Mouse (Mus musculus): ENCODE measurements around the gene Rmdn2. TPM values are rescaled to one million over a fixed set of nuclear protein-coding genes. Genes with fewer than 3 reads are reported as not detected.
A peak's percentile ranks its signal among the peaks of the same experiment; 100 is the strongest.

Rmdn2 gene
- polyA plus RNA-seq, 1 experiment from 2014 or later: 7.0 TPM

DNA sequence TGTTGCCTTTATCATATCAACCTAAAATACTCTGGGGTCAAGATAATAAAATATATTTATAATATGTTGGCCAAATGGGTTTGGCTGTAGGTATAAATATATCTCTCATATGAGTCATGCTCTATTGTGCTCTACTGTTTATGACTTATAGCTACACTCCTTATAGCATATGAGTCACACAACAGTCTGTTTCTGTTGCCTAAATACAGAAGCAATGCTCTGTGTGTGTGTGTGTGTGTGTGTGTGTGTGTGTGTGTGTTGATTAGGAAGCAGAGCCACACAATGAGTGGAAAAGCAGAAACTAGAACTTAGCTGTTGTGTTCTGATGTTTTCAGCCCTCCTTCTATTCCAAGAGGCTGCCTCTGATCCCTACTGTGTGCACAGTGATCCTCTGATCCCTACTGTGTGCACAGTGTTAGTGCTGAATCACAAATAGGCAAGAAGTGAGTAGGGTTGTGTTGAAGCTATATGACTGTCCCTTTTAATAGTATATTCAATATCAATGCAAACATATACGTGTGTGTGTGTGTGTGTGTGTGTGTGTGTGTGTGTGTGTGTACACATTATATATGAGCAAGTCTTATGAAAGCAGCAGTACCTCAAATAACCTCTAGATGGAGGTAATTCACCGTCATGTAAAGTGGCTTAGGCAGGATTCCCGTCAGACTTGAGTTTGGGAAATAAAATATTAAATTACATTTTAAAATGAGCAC, 51.9 kb downstream of the Rmdn2 start:
- H3K27me3 ChIP-seq (replicated peaks; ENCODE audit: low read depth, poor library complexity, severe bottlenecking): no peaks in the 10 kb centered on the region
- 21% methylated on average over 3 of the region's 3 CpGs for WGBS
- no peak overlapping the region for H3K27ac ChIP-seq (replicated peaks)
- no peaks in the 10 kb centered on the region for H3K4me1 ChIP-seq
- no peaks in the 10 kb centered on the region for H3K9me3 ChIP-seq
- H3K4me3 ChIP-seq: no peak overlapping the region
- no peaks in the 10 kb centered on the region for H3K36me3 ChIP-seq (replicated peaks)
- no peak for DNase-seq (ENCODE audit: low spot score)

DNA sequence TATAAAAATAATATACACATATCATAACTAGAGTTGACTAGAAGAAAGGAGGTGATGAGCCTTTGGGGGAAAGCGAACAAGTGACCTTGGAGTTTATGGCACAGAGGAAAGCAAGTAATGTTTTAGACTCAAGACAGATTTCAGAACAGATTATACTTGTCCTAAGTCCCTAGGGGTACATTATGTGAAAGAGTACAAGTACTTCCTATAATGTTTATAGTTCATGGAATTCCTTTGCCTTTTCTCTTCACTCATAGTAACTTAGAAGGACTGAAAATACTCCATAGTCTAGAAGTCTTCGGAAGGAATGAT, 52.4 kb downstream of the Rmdn2 start:
- H3K27ac ChIP-seq (replicated peaks): no peak overlapping the region
- 91% methylated on average over 2 of the region's 2 CpGs for WGBS
- H3K4me3 ChIP-seq: no peak overlapping the region
- no peaks in the 10 kb centered on the region for H3K27me3 ChIP-seq (replicated peaks; ENCODE audit: low read depth, poor library complexity, severe bottlenecking)
- no peak for DNase-seq (ENCODE audit: low spot score)
- no peaks in the 10 kb centered on the region for H3K9me3 ChIP-seq
- no peaks in the 10 kb centered on the region for H3K36me3 ChIP-seq (replicated peaks)
- H3K4me1 ChIP-seq: no peaks in the 10 kb centered on the region

DNA sequence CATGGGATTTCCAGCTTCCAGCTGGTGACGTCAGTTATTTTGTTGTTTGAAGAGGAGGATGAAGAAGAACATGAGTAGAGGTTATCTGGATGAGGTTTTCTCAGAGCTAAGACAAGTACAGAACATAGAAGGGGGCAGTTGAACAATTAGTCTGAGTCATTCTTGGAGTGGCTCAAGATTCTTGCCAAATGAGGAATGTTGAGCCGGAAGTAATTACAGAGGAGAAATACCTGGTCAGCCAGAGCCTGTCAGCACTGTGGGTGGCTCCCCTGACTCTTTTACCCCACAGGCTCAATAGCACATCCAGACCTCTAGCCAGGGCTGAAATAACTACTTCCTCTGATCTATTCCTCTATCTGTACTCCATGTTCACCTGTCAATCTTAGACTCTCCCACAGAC, 59.2 kb downstream of the Rmdn2 start:
- Histone ChIP-seq H3K9me3 (no peaks in the 10 kb centered on the region), H3K27ac (replicated peaks) (no peak overlapping the region), H3K36me3 (replicated peaks) (no peaks in the 10 kb centered on the region), H3K4me1 (peaks cover 6% of the 10 kb centered on the region; the same call in 1 of the 2 replicates), H3K27me3 (replicated peaks; ENCODE audit: low read depth, poor library complexity, severe bottlenecking) (no peaks in the 10 kb centered on the region), H3K4me3 (no peak overlapping the region)
- no peak for DNase-seq (ENCODE audit: low spot score)
- 52% methylated on average over 2 of the region's 2 CpGs for WGBS

DNA sequence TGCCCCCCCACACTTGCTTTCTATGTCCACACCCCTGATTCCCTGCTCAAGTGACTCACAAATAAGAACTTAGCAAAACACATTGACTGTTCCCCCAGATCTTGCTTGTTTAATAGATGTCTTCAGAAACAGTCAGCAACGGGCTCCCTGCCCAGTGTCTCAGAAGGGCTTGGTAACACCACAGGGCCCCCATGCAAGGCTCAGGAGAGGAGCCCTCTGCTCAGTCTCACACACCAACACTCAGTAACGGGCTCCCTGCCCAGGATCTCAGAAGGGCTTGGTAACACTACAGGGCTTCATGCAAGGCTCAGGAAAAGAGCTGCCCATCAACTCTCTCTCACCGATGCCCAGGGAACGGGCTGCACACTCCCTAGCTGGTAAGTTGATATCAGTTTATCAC, 83.4 kb downstream of the Rmdn2 start:
- Histone ChIP-seq H3K36me3 (replicated peaks) (no peaks in the 10 kb centered on the region), H3K27me3 (replicated peaks; ENCODE audit: low read depth, poor library complexity, severe bottlenecking) (no peaks in the 10 kb centered on the region), H3K27ac (replicated peaks) (no peak overlapping the region), H3K9me3 (no peaks in the 10 kb centered on the region), H3K4me1 (no peaks in the 10 kb centered on the region), H3K4me3 (no peak overlapping the region)
- no peak for DNase-seq (ENCODE audit: low spot score)
- WGBS: 89% methylated on average over 4 of the region's 4 CpGs

DNA sequence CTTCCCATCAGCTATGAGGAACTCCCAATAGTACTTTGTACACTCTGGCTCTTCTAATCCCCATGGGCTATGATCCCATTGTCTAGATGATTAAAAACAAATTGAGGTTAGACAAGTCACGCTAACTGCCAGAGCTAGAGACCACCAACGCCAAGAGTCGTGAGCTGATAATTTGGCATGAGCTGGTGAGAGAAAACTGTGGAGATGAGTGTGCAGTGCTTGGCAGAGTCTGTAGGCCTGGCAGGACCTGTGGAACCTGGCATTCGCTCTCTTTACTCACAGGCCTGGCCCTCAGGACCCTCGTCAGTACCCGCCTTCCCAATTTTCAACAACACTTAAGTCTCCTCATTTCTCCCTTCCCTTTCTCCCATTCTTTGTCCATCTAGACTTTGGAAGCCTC, 83.9 kb downstream of the Rmdn2 start:
- Histone ChIP-seq H3K27me3 (replicated peaks; ENCODE audit: low read depth, poor library complexity, severe bottlenecking) (no peaks in the 10 kb centered on the region), H3K27ac (replicated peaks) (no peak overlapping the region), H3K9me3 (no peaks in the 10 kb centered on the region), H3K36me3 (replicated peaks) (no peaks in the 10 kb centered on the region), H3K4me3 (no peak overlapping the region), H3K4me1 (no peaks in the 10 kb centered on the region)
- no peak for DNase-seq (ENCODE audit: low spot score)
- WGBS: 88% methylated on average over 6 of the region's 6 CpGs

DNA sequence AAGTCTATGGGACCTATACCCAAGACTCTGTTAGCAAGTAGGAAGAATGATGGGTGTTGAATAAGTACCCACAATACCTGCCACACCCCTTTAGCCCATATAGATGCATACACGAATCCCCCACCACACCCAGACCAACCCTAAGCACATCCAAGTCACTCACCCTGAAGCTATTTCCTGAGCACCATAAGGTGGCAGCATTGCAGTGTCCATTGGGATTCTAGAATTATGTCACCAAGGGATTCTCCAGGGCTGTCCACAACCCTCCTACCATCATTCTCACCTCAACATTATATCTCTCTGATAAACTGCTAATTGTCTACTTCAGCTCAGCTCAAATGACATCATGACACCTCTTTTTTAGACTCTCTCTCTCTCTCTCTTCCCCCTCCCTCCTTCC, 87.5 kb downstream of the Rmdn2 start:
- Histone ChIP-seq H3K9me3 (no peaks in the 10 kb centered on the region), H3K27ac (replicated peaks) (no peak overlapping the region), H3K4me1 (peaks cover 2% of the 10 kb centered on the region; the same call in 1 of the 2 replicates), H3K36me3 (replicated peaks) (no peaks in the 10 kb centered on the region), H3K4me3 (no peak overlapping the region), H3K27me3 (replicated peaks; ENCODE audit: low read depth, poor library complexity, severe bottlenecking) (no peaks in the 10 kb centered on the region)
- WGBS: 30% methylated on average over 1 of the region's 1 CpGs
- DNase-seq (ENCODE audit: low spot score): no peak

DNA sequence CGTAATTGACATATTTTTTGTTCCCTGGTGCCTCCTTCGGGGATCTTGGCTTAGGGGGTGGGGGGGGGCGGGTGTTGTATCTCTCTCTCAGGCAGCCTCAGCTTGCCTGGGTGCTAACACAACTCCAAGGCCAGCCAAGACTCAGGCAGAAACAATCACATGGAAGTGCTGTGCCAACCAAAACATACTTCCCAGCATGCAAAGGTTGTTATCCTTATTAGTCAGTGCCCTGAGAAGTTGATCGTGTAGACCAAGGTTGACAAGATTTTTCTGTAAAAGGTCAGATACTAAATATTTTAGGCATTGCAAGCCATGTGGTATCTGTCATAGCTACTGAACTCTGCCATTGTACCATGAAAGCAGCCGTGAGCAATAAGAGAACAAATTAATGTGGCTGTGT, 89.2 kb downstream of the Rmdn2 start:
- Histone ChIP-seq H3K36me3 (replicated peaks) (no peaks in the 10 kb centered on the region), H3K27ac (replicated peaks) (no peak overlapping the region), H3K4me3 (no peak overlapping the region), H3K4me1 (peaks cover 2% of the 10 kb centered on the region; the same call in 1 of the 2 replicates), H3K27me3 (replicated peaks; ENCODE audit: low read depth, poor library complexity, severe bottlenecking) (peaks cover 4% of the 10 kb centered on the region), H3K9me3 (no peaks in the 10 kb centered on the region)
- DNase-seq (ENCODE audit: low spot score): no peak
- 90% methylated on average over 5 of the region's 5 CpGs for WGBS

DNA sequence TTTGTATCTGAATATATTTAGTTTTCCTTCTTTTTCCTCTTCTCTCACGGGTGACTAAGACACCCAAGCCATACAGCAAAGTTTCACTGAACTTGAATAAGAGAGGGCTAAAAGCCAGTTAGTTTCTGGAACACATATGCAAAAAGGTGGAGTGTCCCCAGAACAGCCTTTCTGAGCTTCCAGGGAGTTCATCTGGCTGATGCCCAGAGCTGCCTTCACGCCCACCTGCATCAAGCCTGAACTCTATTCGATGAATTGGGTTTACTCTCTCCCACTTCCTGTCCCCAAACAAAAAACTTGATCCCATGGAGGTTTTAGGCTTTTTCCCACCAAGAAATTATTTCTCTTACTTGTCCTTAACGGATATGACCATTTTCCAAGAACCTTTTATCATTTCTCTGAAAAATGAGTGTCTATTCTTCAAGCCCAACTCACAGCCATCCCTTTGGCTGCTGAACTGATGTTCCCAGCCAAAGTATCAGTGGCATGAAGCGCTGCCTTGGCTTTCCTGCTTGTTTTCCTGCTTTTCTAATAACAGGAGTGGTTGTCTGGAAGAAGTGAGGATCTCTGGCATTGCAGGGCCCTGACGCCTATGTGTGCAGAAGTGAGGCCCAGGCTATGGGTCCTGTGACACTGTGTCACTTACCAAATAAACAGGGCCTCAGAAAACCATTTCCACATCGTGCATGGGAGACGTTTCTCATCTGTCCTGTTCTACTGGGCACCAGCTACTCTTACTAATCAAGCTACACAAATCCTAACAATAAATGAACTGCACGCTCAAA, 94.2 kb downstream of the Rmdn2 start:
- H3K9me3 ChIP-seq: no peaks in the 10 kb centered on the region
- no peaks in the 10 kb centered on the region for H3K36me3 ChIP-seq (replicated peaks)
- H3K27ac ChIP-seq (replicated peaks): no peak overlapping the region
- peaks cover 29% of the 10 kb centered on the region for H3K4me1 ChIP-seq
- no peak for DNase-seq (ENCODE audit: low spot score)
- no peak overlapping the region for H3K4me3 ChIP-seq
- peaks cover 36% of the 10 kb centered on the region for H3K27me3 ChIP-seq (replicated peaks; ENCODE audit: low read depth, poor library complexity, severe bottlenecking)
- 76% methylated on average over 9 of the region's 9 CpGs for WGBS

DNA sequence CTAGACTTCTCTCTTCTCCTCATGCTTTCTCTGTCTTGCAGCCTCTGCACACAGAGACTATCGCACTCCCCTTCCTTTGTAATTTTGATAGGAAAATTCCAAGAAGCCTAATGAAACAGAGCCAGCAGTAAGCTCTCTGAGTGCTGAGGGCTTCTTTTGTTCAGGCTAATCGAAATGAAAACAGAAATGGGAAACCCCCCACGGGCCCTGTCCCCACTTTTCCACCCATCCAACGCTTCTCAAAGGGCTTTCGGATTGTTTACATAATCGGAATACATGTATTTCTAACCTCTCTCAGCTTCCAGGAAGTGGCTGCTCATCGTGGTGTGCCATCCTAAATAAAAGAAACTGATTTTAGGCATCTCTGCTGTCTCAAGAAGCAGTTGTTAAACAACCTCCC, 96.5 kb downstream of the Rmdn2 start:
- H3K27ac ChIP-seq (replicated peaks): no peak overlapping the region
- DNase-seq (ENCODE audit: low spot score): peak; percentile 48
- peaks cover 36% of the 10 kb centered on the region for H3K4me1 ChIP-seq
- no peaks in the 10 kb centered on the region for H3K9me3 ChIP-seq
- no peaks in the 10 kb centered on the region for H3K36me3 ChIP-seq (replicated peaks)
- 3% methylated on average over 7 of the region's 7 CpGs for WGBS
- no peak overlapping the region for H3K4me3 ChIP-seq
- H3K27me3 ChIP-seq (replicated peaks; ENCODE audit: low read depth, poor library complexity, severe bottlenecking): peaks cover 59% of the 10 kb centered on the region

DNA sequence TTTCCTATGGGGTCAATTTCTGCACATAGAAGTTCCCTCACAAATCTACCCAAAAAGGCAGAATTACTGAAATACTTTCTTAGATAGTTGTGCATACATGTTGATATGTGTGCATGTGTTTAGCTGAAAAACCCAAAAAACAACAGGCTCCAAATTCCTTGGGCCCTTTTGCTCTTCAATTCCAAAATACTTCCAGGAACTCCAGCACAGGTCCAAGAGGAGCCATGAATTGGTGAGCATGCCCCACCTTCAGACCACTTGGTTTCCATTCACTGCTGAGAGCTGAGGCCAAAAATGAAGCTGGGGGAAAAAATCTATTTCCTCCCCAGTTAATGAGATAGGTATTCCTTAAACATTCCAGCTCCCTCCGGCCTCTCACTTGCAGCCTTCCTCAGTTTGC, 98.1 kb downstream of the Rmdn2 start:
- Histone ChIP-seq H3K9me3 (no peaks in the 10 kb centered on the region), H3K27ac (replicated peaks) (no peak overlapping the region), H3K4me1 (peaks cover 51% of the 10 kb centered on the region), H3K4me3 (no peak overlapping the region), H3K27me3 (replicated peaks; ENCODE audit: low read depth, poor library complexity, severe bottlenecking) (peaks cover 74% of the 10 kb centered on the region), H3K36me3 (replicated peaks) (no peaks in the 10 kb centered on the region)
- no peak for DNase-seq (ENCODE audit: low spot score)
- WGBS: 37% methylated on average over 1 of the region's 1 CpGs

DNA sequence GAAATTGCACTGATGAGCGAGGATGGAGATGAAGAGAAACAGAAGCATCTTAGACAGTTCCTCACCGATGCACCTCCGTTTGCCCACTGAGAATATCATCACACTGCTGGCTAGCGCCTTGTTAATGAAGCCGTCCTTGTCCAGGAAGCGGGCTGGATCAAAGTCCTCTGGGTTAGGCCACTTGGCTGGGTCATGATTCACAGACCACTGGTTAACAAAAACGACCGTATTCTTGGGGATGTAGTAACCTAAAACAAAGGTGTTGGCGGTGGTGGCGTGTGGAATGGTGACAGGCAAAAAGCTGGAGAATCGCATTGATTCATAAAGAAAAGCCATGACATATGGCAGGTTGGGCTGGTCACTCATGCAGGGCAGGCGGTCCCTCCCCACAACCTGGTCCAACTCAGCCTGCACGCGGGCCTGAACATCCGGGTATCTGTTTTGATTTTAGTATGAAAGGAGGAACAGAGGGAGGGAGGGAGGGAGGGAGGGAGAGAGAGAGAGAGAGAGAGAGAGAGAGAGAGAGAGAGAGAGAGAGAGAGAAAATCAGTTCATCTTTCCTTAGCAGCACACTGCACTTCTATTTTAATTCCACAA, 98.7 kb downstream of the Rmdn2 start:
- peak; percentile 43 for DNase-seq (ENCODE audit: low spot score)
- Histone ChIP-seq H3K27ac (replicated peaks) (no peak overlapping the region), H3K27me3 (replicated peaks; ENCODE audit: low read depth, poor library complexity, severe bottlenecking) (peaks cover 81% of the 10 kb centered on the region), H3K4me1 (peaks cover 58% of the 10 kb centered on the region), H3K36me3 (replicated peaks) (no peaks in the 10 kb centered on the region), H3K9me3 (no peaks in the 10 kb centered on the region), H3K4me3 (no peak overlapping the region)
- 7% methylated on average over 15 of the region's 15 CpGs for WGBS

DNA sequence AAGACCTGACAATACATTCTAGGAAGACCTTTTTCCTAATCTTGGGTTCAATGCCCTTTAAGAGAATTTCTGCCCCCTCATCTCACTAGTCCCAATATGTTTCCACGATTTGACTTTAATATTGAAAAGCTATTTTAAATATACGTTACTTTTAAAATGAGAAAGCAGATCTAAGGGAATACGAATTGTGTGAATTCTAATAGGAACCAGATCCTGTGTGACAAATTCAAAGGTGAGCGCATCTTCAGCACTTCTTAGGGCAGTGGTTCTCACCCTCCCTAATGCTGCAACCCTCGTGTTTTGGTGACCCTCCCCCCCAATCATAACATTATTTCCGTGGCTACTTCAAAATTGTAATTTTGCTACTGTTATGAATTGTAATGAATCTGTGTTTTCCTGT, 100.3 kb downstream of the Rmdn2 start:
- Histone ChIP-seq H3K27me3 (replicated peaks; ENCODE audit: low read depth, poor library complexity, severe bottlenecking) (peaks cover 83% of the 10 kb centered on the region), H3K4me1 (peaks cover 66% of the 10 kb centered on the region), H3K27ac (replicated peaks) (no peak overlapping the region), H3K4me3 (peak overlapping the region; percentile 63), H3K9me3 (no peaks in the 10 kb centered on the region), H3K36me3 (replicated peaks) (no peaks in the 10 kb centered on the region)
- WGBS: 7% methylated on average over 6 of the region's 6 CpGs
- DNase-seq (ENCODE audit: low spot score): no peak

DNA sequence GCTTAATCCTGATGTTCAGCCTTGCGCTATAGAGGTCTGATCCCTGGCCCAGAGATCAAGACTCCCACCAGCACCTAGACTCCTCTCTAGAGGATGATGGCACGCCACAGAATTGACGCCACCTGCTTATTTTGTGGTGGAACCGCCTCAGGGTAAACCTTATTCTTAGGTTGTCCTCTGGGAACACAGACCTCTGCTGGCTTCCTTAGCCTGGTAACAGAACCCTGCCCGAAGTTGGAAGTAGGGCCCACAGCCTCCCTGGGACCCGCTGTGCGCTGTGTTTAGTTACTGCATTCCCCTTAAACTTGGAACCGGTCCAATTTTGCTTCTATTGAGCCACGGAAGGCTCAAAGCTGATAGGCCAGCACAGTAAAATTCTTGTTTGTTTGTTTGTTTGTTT, 100.9 kb downstream of the Rmdn2 start:
- no peak overlapping the region for H3K27ac ChIP-seq (replicated peaks)
- peaks cover 60% of the 10 kb centered on the region for H3K4me1 ChIP-seq
- no peaks in the 10 kb centered on the region for H3K36me3 ChIP-seq (replicated peaks)
- peak overlapping the region; percentile 63 for H3K4me3 ChIP-seq
- WGBS: 2% methylated on average over 9 of the region's 9 CpGs
- peak; percentile 49 for DNase-seq (ENCODE audit: low spot score)
- no peaks in the 10 kb centered on the region for H3K9me3 ChIP-seq
- peaks cover 89% of the 10 kb centered on the region for H3K27me3 ChIP-seq (replicated peaks; ENCODE audit: low read depth, poor library complexity, severe bottlenecking)
